In genomic region chr11:113682897-113683626, GRCm38 (mm10) we compare ENCODE assay signal across 8 mouse cellular contexts. TPM values are rescaled to one million over a fixed set of nuclear protein-coding genes. Genes with fewer than 3 reads are reported as not detected.
DNase-seq lines count a peak whose midpoint lies in the region; ATAC-seq lines count a peak whose summit lies in the region.

No protein-coding gene starts in this region.

- peak overlapping the region; percentile 88 for H3K9ac ChIP-seq in embryonic facial prominence, embryonic 11.5 days (replicated peaks; ENCODE audit: low read length)
- peak overlapping the region; percentile 92 for H3K9ac ChIP-seq in lung, embryonic 16.5 days (ENCODE audit: low read length)

- DNase-seq in B cell, adult 2 months: peak; percentile 46 to 54
- peak; percentile 34 for DNase-seq in adipocyte (ENCODE audit: low spot score)
- DNase-seq in embryonic facial prominence, embryonic 11.5 days (ENCODE audit: low spot score): peak; percentile 63
- DNase-seq in heart, embryonic 10.5 days (ENCODE audit: low spot score): peak; percentile 90
- DNase-seq in kidney, adult 9 months: peak; percentile 46
- peak; percentile 70 for DNase-seq in ovary, adult 18-20 months (ENCODE audit: low spot score)
- peak; percentile 60 to 64 for DNase-seq in thymus, postnatal 10 days (ENCODE audit: low spot score in 2 of 2)

- H3K27me3 ChIP-seq in embryonic facial prominence, embryonic 11.5 days (ENCODE audit: control insufficient read depth, insufficient read depth, low read length): no peaks in the 10 kb centered on the region
- no peaks in the 10 kb centered on the region for H3K27me3 ChIP-seq in heart, embryonic 10.5 days (ENCODE audit: insufficient read depth, poor library complexity, severe bottlenecking)
- H3K27me3 ChIP-seq in lung, embryonic 16.5 days (ENCODE audit: control insufficient read depth, insufficient read depth, low read depth, low read length): no peaks in the 10 kb centered on the region

- ATAC-seq in embryonic facial prominence, embryonic 11.5 days (replicated peaks; ENCODE audit: insufficient number of reproducible peaks, low FRiP score, low TSS enrichment, low read depth): peak; percentile 54
- ATAC-seq in lung, embryonic 16.5 days (ENCODE audit: low read depth): peak; percentile 58

- peak overlapping the region; percentile 47 for H3K4me2 ChIP-seq in embryonic facial prominence, embryonic 11.5 days (ENCODE audit: low read depth, low read length)
- peak overlapping the region; percentile 74 for H3K4me2 ChIP-seq in lung, embryonic 16.5 days (ENCODE audit: low read depth, low read length)

- peaks cover 3% of the 10 kb centered on the region for H3K4me1 ChIP-seq in embryonic facial prominence, embryonic 11.5 days (ENCODE audit: control insufficient read depth, insufficient read depth, low read length)
- H3K4me1 ChIP-seq in heart, embryonic 10.5 days: peaks cover 48% of the 10 kb centered on the region
- H3K4me1 ChIP-seq in lung, embryonic 16.5 days (replicated peaks; ENCODE audit: control insufficient read depth, insufficient read depth, low read length): peaks cover 22% of the 10 kb centered on the region

- no peaks in the 10 kb centered on the region for H3K36me3 ChIP-seq in embryonic facial prominence, embryonic 11.5 days (replicated peaks; ENCODE audit: control insufficient read depth, insufficient read depth, low read depth, low read length)
- peaks cover 6% of the 10 kb centered on the region for H3K36me3 ChIP-seq in heart, embryonic 10.5 days
- peaks cover 4% of the 10 kb centered on the region for H3K36me3 ChIP-seq in lung, embryonic 16.5 days (ENCODE audit: control insufficient read depth, insufficient read depth, low read length)

- H3K27ac ChIP-seq in embryonic facial prominence, embryonic 11.5 days (replicated peaks; ENCODE audit: low read depth, low read length): peak overlapping the region; percentile 93
- peak overlapping the region; percentile 98 for H3K27ac ChIP-seq in heart, embryonic 10.5 days
- H3K27ac ChIP-seq in lung, embryonic 16.5 days (ENCODE audit: low read length): peak overlapping the region; percentile 97

- 4% methylated on average over 38 of the region's 38 CpGs for WGBS in embryonic facial prominence, embryonic 11.5 days
- 4% methylated on average over 38 of the region's 38 CpGs for WGBS in heart, embryonic 10.5 days
- WGBS in lung, embryonic 16.5 days: 2% methylated on average over 38 of the region's 38 CpGs

- H3K4me3 ChIP-seq in embryonic facial prominence, embryonic 11.5 days (ENCODE audit: low read depth, low read length): peak overlapping the region; percentile 89
- H3K4me3 ChIP-seq in heart, embryonic 10.5 days: peak overlapping the region; percentile 97
- H3K4me3 ChIP-seq in lung, embryonic 16.5 days (ENCODE audit: low read length): peak overlapping the region; percentile 78

- H3K9me3 ChIP-seq in embryonic facial prominence, embryonic 11.5 days (replicated peaks; ENCODE audit: control insufficient read depth, low read length): no peaks in the 10 kb centered on the region
- H3K9me3 ChIP-seq in heart, embryonic 10.5 days: no peaks in the 10 kb centered on the region
- no peaks in the 10 kb centered on the region for H3K9me3 ChIP-seq in lung, embryonic 16.5 days (ENCODE audit: control insufficient read depth, low read length)

RNA-seq across cellular contexts. Expression of gene Fam104a, which starts 0.9 kb away (rescaled TPM):
- polyA plus RNA-seq in embryonic facial prominence, embryonic 11.5 days (2014; fragmentation: Nextera tagmentation; extraction: Ambion mirVana): 51.2 and 52.0 TPM in 2 replicates
- 56.2 and 60.7 TPM in 2 replicates for polyA plus RNA-seq in heart, embryonic 10.5 days (2016; fragmentation: Nextera tagmentation; extraction: Ambion mirVana)
- polyA plus RNA-seq in lung, embryonic 16.5 days (2015; fragmentation: Nextera tagmentation; extraction: Ambion mirVana): 39.8 and 40.3 TPM in 2 replicates

RNA-seq across cellular contexts. Expression of gene D11Wsu47e, which starts 1.1 kb away (rescaled TPM):
- polyA plus RNA-seq in embryonic facial prominence, embryonic 11.5 days (2014; fragmentation: Nextera tagmentation; extraction: Ambion mirVana): 24.8 and 26.5 TPM in 2 replicates
- polyA plus RNA-seq in heart, embryonic 10.5 days (2016; fragmentation: Nextera tagmentation; extraction: Ambion mirVana): 21.8 and 26.3 TPM in 2 replicates
- 15.4 and 15.9 TPM in 2 replicates for polyA plus RNA-seq in lung, embryonic 16.5 days (2015; fragmentation: Nextera tagmentation; extraction: Ambion mirVana)

RNA-seq across cellular contexts. Expression of gene Cpsf4l, which starts 26.8 kb away (rescaled TPM):
- 0.31 TPM in 1 of 2 replicates, not detected in the other for polyA plus RNA-seq in embryonic facial prominence, embryonic 11.5 days (2014; fragmentation: Nextera tagmentation; extraction: Ambion mirVana)
- polyA plus RNA-seq in heart, embryonic 10.5 days (2016; fragmentation: Nextera tagmentation; extraction: Ambion mirVana): 0.15 and 0.34 TPM in 2 replicates
- 0.90 and 3.1 TPM in 2 replicates for polyA plus RNA-seq in lung, embryonic 16.5 days (2015; fragmentation: Nextera tagmentation; extraction: Ambion mirVana)

RNA-seq across cellular contexts. Expression of gene Slc39a11, which starts 33.2 kb away (rescaled TPM):
- polyA plus RNA-seq in embryonic facial prominence, embryonic 11.5 days (2014; fragmentation: Nextera tagmentation; extraction: Ambion mirVana): 12.5 and 14.5 TPM in 2 replicates
- polyA plus RNA-seq in heart, embryonic 10.5 days (2016; fragmentation: Nextera tagmentation; extraction: Ambion mirVana): 23.0 and 26.6 TPM in 2 replicates
- polyA plus RNA-seq in lung, embryonic 16.5 days (2015; fragmentation: Nextera tagmentation; extraction: Ambion mirVana): 23.7 and 26.2 TPM in 2 replicates

RNA-seq across cellular contexts. Expression of gene Cog1, which starts 34.1 kb away (rescaled TPM):
- polyA plus RNA-seq in embryonic facial prominence, embryonic 11.5 days (2014; fragmentation: Nextera tagmentation; extraction: Ambion mirVana): 26.1 and 28.4 TPM in 2 replicates
- 23.2 and 23.3 TPM in 2 replicates for polyA plus RNA-seq in heart, embryonic 10.5 days (2016; fragmentation: Nextera tagmentation; extraction: Ambion mirVana)
- 22.0 and 23.3 TPM in 2 replicates for polyA plus RNA-seq in lung, embryonic 16.5 days (2015; fragmentation: Nextera tagmentation; extraction: Ambion mirVana)

Comparison
In these comparisons a context has a peak if more than half of its experiments do, and no peak if none do; other contexts are left out.
1. Peak in every context shown above with its lines: DNase-seq, ATAC-seq, H3K4me3 ChIP-seq and H3K27ac ChIP-seq.
2. DNase-seq: peak in every context shown above with its lines; median percentile 90 in heart, embryonic 10.5 days; 70 in ovary, adult 18-20 months; 63 in embryonic facial prominence, embryonic 11.5 days; 62 in thymus, postnatal 10 days; 50 in B cell, adult 2 months; 46 in kidney, adult 9 months; 34 in adipocyte.